Mouse (Mus musculus): ENCODE measurements around the gene Fabp6. TPM values are rescaled to one million over a fixed set of nuclear protein-coding genes. Genes with fewer than 3 reads are reported as not detected.

Gene Fabp6
- polyA plus RNA-seq, 1 experiment: not detected

DNA sequence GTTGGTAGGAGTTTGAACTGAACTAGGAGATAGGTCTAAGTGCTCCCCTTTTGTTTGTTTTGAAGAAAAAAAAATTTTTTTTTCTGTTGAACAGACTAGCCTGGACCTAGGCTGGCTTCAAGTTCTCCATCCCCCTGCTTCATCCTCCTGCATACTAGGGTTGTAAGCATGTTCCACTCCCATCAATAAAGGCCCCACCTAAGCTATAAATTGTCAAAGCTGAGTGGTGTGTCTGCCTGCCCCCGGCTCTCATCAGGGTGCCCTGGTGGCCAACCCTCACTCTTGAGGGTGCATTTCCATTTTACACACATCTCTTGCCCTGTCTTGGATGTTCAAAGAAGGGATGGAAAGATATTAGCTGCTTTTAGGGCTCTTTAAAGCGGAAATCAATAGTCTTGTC is 35.9 kb downstream of the Fabp6 start:
- no peak for TF ChIP-seq CTCF (IDR thresholded peaks at IDR 0.05; ENCODE audit: borderline replicate concordance, extremely low read depth, insufficient read depth, insufficient read length)
- TF ChIP-seq POLR2A (IDR thresholded peaks at IDR 0.05; ENCODE audit: borderline replicate concordance, extremely low read depth, insufficient read depth, insufficient read length, poor library complexity, severe bottlenecking): no peak
- no peak for DNase-seq (ENCODE audit: low read depth)

DNA sequence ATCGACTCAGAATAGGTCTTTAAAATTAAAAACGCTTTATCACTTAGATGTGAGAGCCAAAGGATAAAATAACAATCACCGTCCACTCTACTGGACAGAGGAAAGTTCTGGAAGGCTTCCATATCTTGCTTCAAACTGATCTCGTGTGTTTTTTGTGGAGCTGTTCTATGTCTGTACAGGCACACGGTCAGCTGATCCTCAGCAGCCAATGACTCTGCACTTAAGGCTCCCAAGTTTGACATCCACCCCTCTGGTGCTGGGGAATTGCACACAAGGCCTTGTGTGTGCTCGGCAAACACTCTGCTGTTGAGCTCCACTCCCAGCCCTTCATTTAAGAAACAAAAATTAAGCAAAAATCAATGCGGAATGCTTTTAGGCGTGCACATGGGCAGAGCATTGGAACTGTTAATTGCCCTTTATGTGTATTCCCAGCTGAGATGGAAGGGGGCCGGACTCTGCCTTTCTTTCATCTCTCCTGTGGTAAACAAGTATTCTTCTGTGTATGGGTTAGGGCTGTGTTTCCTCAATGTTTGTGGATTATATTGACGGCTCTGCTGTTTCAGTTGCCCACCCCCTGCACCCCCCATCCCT is 37.6 kb downstream of the Fabp6 start:
- peak; percentile 66 for DNase-seq (ENCODE audit: low read depth)
- TF ChIP-seq CTCF (IDR thresholded peaks at IDR 0.05; ENCODE audit: borderline replicate concordance, extremely low read depth, insufficient read depth, insufficient read length) (no peak), POLR2A (IDR thresholded peaks at IDR 0.05; ENCODE audit: borderline replicate concordance, extremely low read depth, insufficient read depth, insufficient read length, poor library complexity, severe bottlenecking) (no peak)

DNA sequence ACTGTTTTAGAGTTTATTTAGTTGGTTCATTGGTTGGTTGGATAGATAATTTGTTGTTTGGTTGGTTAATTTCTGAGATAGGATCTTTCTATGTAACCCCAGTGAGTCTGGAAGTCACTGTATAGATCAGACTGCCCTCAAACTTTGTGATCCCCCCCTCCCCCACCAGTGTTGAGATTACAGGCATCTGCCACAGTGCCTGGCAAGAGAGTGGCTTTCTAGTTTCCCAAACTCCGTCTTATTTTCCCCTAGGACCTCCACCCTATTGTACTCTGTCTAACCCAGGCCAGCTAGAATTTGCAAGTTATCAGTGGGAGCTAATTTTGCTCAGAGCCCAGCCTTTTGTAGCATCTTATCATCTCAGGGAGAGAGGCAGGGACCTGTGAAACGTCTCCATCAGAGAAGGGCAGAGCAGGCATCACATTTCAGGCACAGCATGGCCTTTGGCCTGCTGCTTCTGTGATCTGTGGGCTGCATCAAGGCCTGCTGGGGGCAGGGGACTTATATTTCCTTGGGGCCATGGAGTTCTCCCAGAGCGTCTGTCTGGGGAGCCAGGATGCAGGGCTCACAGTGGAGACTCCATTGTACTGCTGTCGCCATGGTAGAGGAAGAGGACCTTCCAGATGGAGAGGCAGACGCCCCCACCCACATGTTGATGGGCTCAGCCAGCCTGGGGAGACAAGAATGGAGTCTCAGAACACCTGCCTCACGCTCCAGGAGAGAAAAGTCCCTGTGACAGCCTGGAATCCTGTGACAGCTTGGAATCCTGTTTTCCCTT is 41.6 kb downstream of the Fabp6 start:
- peak; percentile 55 for DNase-seq (ENCODE audit: low read depth)

GRCm38 (mm10) chr11:43556538-43556937 is 44.8 kb downstream of the Fabp6 start:
- TF ChIP-seq POLR2A (IDR thresholded peaks at IDR 0.05; ENCODE audit: borderline replicate concordance, extremely low read depth, insufficient read depth, insufficient read length, poor library complexity, severe bottlenecking) (no peak), CTCF (IDR thresholded peaks at IDR 0.05; ENCODE audit: borderline replicate concordance, extremely low read depth, insufficient read depth, insufficient read length) (no peak)
- DNase-seq (ENCODE audit: low read depth): no peak

More for the DNA sequence above, 41.6 kb downstream of the Fabp6 start:
- TF ChIP-seq POLR2A (IDR thresholded peaks at IDR 0.05; ENCODE audit: borderline replicate concordance, extremely low read depth, insufficient read depth, insufficient read length, poor library complexity, severe bottlenecking) (no peak), CTCF (IDR thresholded peaks at IDR 0.05; ENCODE audit: borderline replicate concordance, extremely low read depth, insufficient read depth, insufficient read length) (no peak)

GRCm38 (mm10) chr11:43552675-43553074 is 48.7 kb downstream of the Fabp6 start:
- DNase-seq (ENCODE audit: low read depth): no peak
- no peak for TF ChIP-seq POLR2A (IDR thresholded peaks at IDR 0.05; ENCODE audit: borderline replicate concordance, extremely low read depth, insufficient read depth, insufficient read length, poor library complexity, severe bottlenecking)
- TF ChIP-seq CTCF (IDR thresholded peaks at IDR 0.05; ENCODE audit: borderline replicate concordance, extremely low read depth, insufficient read depth, insufficient read length): no peak

- no peak for DNase-seq (ENCODE audit: low read depth)
These were observed 49.6 kb downstream of the Fabp6 start for GRCm38 (mm10) chr11:43551756-43552155.

DNA sequence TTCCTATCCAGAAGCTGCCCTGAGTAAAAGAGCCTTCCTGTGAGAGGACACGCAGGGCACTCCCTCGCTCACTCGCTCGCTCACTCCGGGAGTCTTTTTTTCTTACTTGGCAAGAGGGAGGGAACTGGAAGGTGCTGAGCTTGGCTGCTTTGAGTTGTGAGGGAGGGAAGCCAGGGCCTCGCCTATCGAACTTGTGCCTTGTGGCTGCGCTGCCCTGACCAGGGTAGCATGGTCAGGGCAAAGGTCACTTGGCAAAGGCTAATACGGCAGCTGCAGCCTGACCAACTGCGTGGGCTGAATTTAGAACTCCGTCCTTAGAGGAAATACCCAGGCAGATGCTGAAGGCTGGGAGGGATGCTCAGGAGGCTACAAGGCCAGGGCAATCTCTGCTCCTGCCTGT is 51.6 kb downstream of the Fabp6 start:
- TF ChIP-seq CTCF (IDR thresholded peaks at IDR 0.05; ENCODE audit: borderline replicate concordance, extremely low read depth, insufficient read depth, insufficient read length) (no peak), POLR2A (IDR thresholded peaks at IDR 0.05; ENCODE audit: borderline replicate concordance, extremely low read depth, insufficient read depth, insufficient read length, poor library complexity, severe bottlenecking) (no peak)
- DNase-seq (ENCODE audit: low read depth): peak; percentile 45

More at GRCm38 (mm10) chr11:43551756-43552155, 49.6 kb downstream of the Fabp6 start:
- TF ChIP-seq CTCF (IDR thresholded peaks at IDR 0.05; ENCODE audit: borderline replicate concordance, extremely low read depth, insufficient read depth, insufficient read length) (no peak), POLR2A (IDR thresholded peaks at IDR 0.05; ENCODE audit: borderline replicate concordance, extremely low read depth, insufficient read depth, insufficient read length, poor library complexity, severe bottlenecking) (no peak)

DNA sequence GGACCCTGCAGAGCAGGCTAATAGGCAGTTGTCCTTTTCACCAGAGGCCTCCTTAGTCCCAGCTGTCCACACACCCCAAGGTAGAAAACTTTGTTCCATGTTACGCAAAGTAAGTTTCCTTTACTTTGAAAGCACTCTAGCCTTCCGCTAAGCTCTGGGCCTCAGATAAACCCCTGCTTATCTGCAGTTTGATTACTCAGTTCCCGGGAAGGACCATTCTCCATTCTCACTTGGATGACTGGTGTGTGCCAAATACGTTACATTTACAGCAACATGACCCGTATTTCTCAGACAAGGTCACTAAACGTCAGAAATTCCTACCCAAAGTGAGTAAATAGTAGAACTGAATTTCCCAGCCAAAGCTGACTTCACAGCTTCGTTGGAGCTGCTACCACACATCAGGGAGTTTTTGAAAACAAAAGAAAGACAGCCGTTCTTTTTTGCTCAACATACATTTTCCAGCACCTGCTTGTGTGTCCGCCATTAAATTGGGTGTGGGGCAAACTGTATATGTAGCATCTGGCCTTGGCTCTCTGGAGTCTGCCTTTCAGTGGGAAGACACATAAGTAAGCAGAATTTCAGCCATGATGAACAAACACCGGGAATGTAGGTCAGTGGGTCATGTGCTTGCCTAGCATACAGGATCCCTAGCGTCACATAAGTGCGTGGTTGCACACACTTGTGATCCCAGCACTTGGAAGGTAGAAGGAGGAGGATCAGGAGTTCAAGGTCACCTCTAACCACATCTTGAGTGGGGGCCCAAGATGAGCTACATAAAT is 52.5 kb downstream of the Fabp6 start:
- TF ChIP-seq POLR2A (IDR thresholded peaks at IDR 0.05; ENCODE audit: borderline replicate concordance, extremely low read depth, insufficient read depth, insufficient read length, poor library complexity, severe bottlenecking) (no peak), CTCF (IDR thresholded peaks at IDR 0.05; ENCODE audit: borderline replicate concordance, extremely low read depth, insufficient read depth, insufficient read length) (no peak)
- DNase-seq (ENCODE audit: low read depth): no peak

- peak; percentile 96 for DNase-seq (ENCODE audit: low read depth)
- TF ChIP-seq POLR2A (IDR thresholded peaks at IDR 0.05; ENCODE audit: borderline replicate concordance, extremely low read depth, insufficient read depth, insufficient read length, poor library complexity, severe bottlenecking) (no peak), CTCF (IDR thresholded peaks at IDR 0.05; ENCODE audit: borderline replicate concordance, extremely low read depth, insufficient read depth, insufficient read length) (no peak)
These were observed 53.2 kb downstream of the Fabp6 start for GRCm38 (mm10) chr11:43548148-43548547.

DNA sequence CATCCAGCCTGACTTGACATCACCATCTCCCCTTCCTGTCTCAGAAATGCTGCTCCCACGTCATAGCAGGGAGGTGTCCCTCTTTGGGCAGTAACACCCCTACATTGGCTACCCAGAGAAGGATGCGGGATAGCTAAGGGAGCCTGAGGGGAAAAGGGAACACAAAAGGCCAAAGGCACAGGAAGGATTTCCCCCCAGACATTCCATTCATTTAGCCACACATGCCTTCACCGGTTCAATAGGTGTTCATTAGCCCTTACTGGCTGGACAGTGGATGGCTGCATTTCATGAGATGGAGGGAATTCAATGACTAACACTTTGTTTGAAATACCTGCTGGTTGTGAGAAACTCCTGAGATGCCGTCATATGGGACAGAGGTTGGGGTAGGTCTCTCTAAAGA is 54.7 kb downstream of the Fabp6 start:
- no peak for DNase-seq (ENCODE audit: low read depth)
- TF ChIP-seq POLR2A (IDR thresholded peaks at IDR 0.05; ENCODE audit: borderline replicate concordance, extremely low read depth, insufficient read depth, insufficient read length, poor library complexity, severe bottlenecking) (no peak), CTCF (IDR thresholded peaks at IDR 0.05; ENCODE audit: borderline replicate concordance, extremely low read depth, insufficient read depth, insufficient read length) (no peak)

Other genes with a start within 250 kb of the Fabp6 start
- gene Pttg1, start 175.3 kb downstream of the Fabp6 start, polyA plus RNA-seq (2012; rRNA removed): 22.7 and 31.9 TPM in 2 replicates
- 7.9 and 17.1 TPM in 2 replicates for gene Slu7, start 167.8 kb downstream of the Fabp6 start, polyA plus RNA-seq (2012; rRNA removed)
- 5.0 and 7.2 TPM in 2 replicates for gene C1qtnf2, start 127.3 kb downstream of the Fabp6 start, polyA plus RNA-seq (2012; rRNA removed)
- gene Ccnjl, start 72.8 kb downstream of the Fabp6 start, polyA plus RNA-seq (2012; rRNA removed): 6.2 and 8.2 TPM in 2 replicates
- gene 4933415A04Rik, start 14.5 kb downstream of the Fabp6 start, polyA plus RNA-seq (2012; rRNA removed): 0.67 and 1.2 TPM in 2 replicates
- gene Pwwp2a, start 80.5 kb upstream of the Fabp6 start, polyA plus RNA-seq (2012; rRNA removed): 38.7 and 49.7 TPM in 2 replicates
- gene Ttc1, start 146.5 kb upstream of the Fabp6 start, polyA plus RNA-seq (2012; rRNA removed): 39.1 and 44.9 TPM in 2 replicates